Mouse (Mus musculus): ENCODE measurements around the gene Gm29666. TPM values are rescaled to one million over a fixed set of nuclear protein-coding genes. Genes with fewer than 3 reads are reported as not detected.

Gene Gm29666
- total RNA-seq, 4 experiments from 2014 or later, result 0.20 to 0.55 (median 0.35) TPM

- DNase-seq, result no peak
Observed at GRCm38 (mm10) chr15:84903843-84904385, 15.9 kb downstream of the Gm29666 start.

- DNase-seq, result no peak
Observed at GRCm38 (mm10) chr15:84898077-84898476, 21.8 kb downstream of the Gm29666 start.

GRCm38 (mm10) chr15:84896664-84897063, 23.2 kb downstream of the Gm29666 start:
- DNase-seq, result no peak

GRCm38 (mm10) chr15:84896216-84896615, 23.6 kb downstream of the Gm29666 start:
- peak; percentile 4 for DNase-seq

- peak; percentile 21 for DNase-seq
Observed at GRCm38 (mm10) chr15:84891658-84892057, 28.2 kb downstream of the Gm29666 start.

- DNase-seq, result no peak
Observed at GRCm38 (mm10) chr15:84891246-84891645, 28.6 kb downstream of the Gm29666 start.

GRCm38 (mm10) chr15:84888066-84888465, 31.8 kb downstream of the Gm29666 start:
- DNase-seq, result no peak

- DNase-seq, result no peak
Observed at GRCm38 (mm10) chr15:84877029-84877815, 42.6 kb downstream of the Gm29666 start.

GRCm38 (mm10) chr15:84873867-84874266, 46.0 kb downstream of the Gm29666 start:
- no peak for DNase-seq

GRCm38 (mm10) chr15:84873079-84873478, 46.8 kb downstream of the Gm29666 start:
- no peak for DNase-seq

- no peak for DNase-seq
Observed at GRCm38 (mm10) chr15:84871802-84872201, 48.0 kb downstream of the Gm29666 start.

GRCm38 (mm10) chr15:84861911-84862310, 57.9 kb downstream of the Gm29666 start:
- DNase-seq, result no peak

Small RNA genes within 50 kb of the gene (microRNA-seq; reads per million reads assigned to microRNA genes)
- 72.5 to 81.1 reads per million in 2 experiments for gene Mir1249

Other genes starting within 250 kb of the Gm29666 start
- gene Arhgap8, start 200.0 kb downstream of the Gm29666 start, total RNA-seq (2022), result 1 to 10 TPM in 3 of 4 experiments, under 1 TPM in 1; 0.64 to 2.6 (median 1.9) TPM
- 1 to 10 TPM; 4.4 to 5.7 (median 4.9) TPM for gene Phf21b, start 64.0 kb downstream of the Gm29666 start, total RNA-seq (2022)
- 10 to 100 TPM; 38.0 to 43.1 (median 41.5) TPM for gene Nup50, start 3.4 kb upstream of the Gm29666 start, total RNA-seq (2022)
- gene 5031439G07Rik, start 68.5 kb upstream of the Gm29666 start, total RNA-seq (2022), result 10 to 100 TPM; 36.8 to 56.2 (median 47.5) TPM
- gene Upk3a, start 97.1 kb upstream of the Gm29666 start, total RNA-seq (2022), result not detected
- 10 to 100 TPM; 12.6 to 17.2 (median 15.2) TPM for gene Fam118a, start 108.9 kb upstream of the Gm29666 start, total RNA-seq (2022)
- gene Smc1b, start 211.9 kb upstream of the Gm29666 start, total RNA-seq (2022), result not detected
- gene Ribc2, start 212.0 kb upstream of the Gm29666 start, total RNA-seq (2022), result under 1 TPM in 1 of 4 experiments, not detected in 3; 0.16 TPM

Measured in adrenal gland, adult 8-10 months (tissue).